Mouse (Mus musculus): ENCODE data around the gene Pde4c. TPM values are rescaled to one million over a fixed set of nuclear protein-coding genes. Genes with fewer than 3 reads are reported as not detected.

The Pde4c gene
- 0.02 TPM in 1 of 2 replicates, not detected in the other for polyA plus RNA-seq (2012)

DNA sequence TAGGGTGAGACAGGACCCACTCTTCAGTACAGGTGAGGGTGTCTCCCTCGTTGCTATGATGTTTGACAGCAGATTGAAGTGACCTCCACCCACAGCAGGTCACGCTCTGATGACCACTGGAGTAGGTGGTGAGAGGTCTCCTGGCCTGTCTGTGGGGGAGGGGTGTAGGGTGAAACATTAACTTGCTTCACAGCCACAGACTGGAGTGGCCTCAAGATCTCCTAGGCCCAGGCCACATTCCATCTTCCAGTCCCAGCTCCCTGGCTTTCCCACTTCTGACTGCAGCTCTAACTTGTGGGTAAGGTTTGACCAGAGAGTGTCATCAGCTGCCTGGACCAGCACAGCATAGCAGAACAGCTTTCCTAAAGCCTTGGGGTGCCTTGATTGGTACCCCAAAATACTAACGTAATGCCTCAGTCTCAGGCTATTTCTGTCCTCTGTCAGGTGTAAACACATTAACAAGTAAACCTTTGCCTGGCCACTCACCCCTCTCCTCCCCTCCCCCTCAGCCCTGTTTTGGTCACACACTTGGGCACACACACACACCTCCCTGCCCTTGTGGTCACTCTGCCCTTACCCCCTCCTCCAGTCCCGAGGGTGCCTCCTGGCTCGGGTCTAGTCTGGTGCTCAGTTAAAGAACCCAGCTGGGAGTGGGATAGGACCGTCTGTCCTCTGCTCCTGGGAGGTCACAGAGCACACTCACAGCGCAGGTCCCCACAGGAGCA is at the start of gene Pde4c:
TSS of gene Pde4c (plus strand) at position 235 of the 725 bp plus-strand sequence.
- peak within 1 kb of the TSS; percentile 34 for H3K4me3 ChIP-seq (replicated peaks)
- H3K4me1 ChIP-seq (ENCODE audit: control insufficient read depth), result peaks cover 2% of the 10 kb centered on the region
- no peaks in the 10 kb centered on the region for H3K9me3 ChIP-seq (ENCODE audit: control insufficient read depth, low read length)
- TF ChIP-seq TAL1 (IDR thresholded peaks at IDR 0.05; ENCODE audit: low read length) (no peak), GATA1 (IDR thresholded peaks at IDR 0.05; ENCODE audit: low read length) (no peak)
- H3K36me3 ChIP-seq (ENCODE audit: control insufficient read depth), result no peaks in the 10 kb centered on the region
- H3K27me3 ChIP-seq (ENCODE audit: control insufficient read depth), result peaks cover 27% of the 10 kb centered on the region

DNA sequence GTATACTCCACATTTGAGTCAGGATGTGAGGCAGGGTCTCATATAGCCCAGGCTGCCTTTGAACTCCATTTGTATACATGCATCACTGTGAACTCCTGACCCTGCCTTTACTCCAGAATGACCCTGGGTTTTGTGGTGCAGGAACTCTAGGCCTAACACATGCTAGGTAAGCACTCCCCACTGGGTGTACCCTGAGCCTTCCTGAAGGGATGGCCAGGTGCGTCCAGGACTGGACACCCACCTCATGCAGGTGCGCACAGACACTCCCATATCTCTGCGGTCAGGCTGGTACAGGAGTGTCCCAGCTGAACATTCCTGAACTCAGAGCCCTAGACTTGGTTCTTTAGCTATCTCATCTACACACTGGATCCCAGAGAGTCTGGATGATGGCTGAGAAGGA is 49.4 kb upstream of the Pde4c start:
- Histone ChIP-seq H3K36me3 (ENCODE audit: control insufficient read depth) (peaks cover 45% of the 10 kb centered on the region), H3K4me1 (ENCODE audit: control insufficient read depth) (peaks cover 70% of the 10 kb centered on the region)
- TF ChIP-seq GATA1 (IDR thresholded peaks at IDR 0.05; ENCODE audit: low read length), result no peak

DNA sequence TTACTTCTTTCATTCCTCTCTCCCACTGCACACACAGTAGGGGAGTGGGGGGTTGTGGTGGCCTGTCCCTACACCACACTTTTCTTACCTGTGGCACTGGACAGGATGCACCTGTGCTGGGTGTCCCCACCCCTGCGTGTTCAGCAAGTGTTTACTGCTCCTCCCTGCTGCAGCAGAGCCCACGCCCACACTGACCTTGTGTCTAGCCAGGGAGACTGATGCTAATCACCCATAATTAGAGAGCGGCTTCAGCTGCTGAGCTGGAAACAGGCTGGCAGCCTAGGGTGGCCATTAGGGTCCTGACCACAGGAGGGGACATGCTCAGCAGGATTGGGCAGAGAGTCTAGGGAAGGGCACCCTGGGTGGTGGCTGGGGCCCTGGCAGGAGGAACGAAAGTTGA is 48.8 kb upstream of the Pde4c start:
- H3K4me1 ChIP-seq (ENCODE audit: control insufficient read depth), result peaks cover 76% of the 10 kb centered on the region
- peaks cover 51% of the 10 kb centered on the region for H3K36me3 ChIP-seq (ENCODE audit: control insufficient read depth)
- peak overlapping the region; percentile 86 for H3K4me3 ChIP-seq (replicated peaks)
- H3K9me3 ChIP-seq (ENCODE audit: control insufficient read depth, low read length), result peaks cover 7% of the 10 kb centered on the region
- H3K27me3 ChIP-seq (ENCODE audit: control insufficient read depth), result no peaks in the 10 kb centered on the region
- no peak for TF ChIP-seq GATA1 (IDR thresholded peaks at IDR 0.05; ENCODE audit: low read length)
- TF ChIP-seq TAL1 (IDR thresholded peaks at IDR 0.05; ENCODE audit: low read length), result no peak

More for the DNA sequence above, 49.4 kb upstream of the Pde4c start:
- Histone ChIP-seq H3K27me3 (ENCODE audit: control insufficient read depth) (no peaks in the 10 kb centered on the region), H3K9me3 (ENCODE audit: control insufficient read depth, low read length) (peaks cover 7% of the 10 kb centered on the region), H3K4me3 (replicated peaks) (peak overlapping the region; percentile 86)

DNA sequence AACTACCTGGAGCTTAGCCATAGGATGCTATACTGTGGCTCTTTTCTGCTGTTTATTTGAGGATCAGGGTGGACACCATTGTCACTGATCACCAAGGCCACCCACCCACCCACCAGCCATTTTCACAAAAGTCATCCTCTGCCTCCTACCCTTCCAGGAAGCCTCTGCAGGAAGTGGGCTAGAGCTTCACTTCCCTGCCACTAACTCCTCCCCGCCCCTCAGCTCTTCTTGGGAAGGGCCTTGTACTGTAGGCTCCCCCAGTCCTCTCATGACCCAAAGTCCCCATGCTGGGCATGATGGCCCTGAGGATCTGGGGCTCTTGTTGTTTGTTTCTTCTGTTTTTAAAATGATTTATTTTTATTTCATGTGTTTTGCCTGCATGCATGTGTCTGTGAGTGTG is 48.2 kb upstream of the Pde4c start:
- Histone ChIP-seq H3K36me3 (ENCODE audit: control insufficient read depth) (peaks cover 57% of the 10 kb centered on the region), H3K9me3 (ENCODE audit: control insufficient read depth, low read length) (peaks cover 7% of the 10 kb centered on the region), H3K4me3 (replicated peaks) (no peak overlapping the region), H3K4me1 (ENCODE audit: control insufficient read depth) (peaks cover 82% of the 10 kb centered on the region), H3K27me3 (ENCODE audit: control insufficient read depth) (no peaks in the 10 kb centered on the region)
- TF ChIP-seq GATA1 (IDR thresholded peaks at IDR 0.05; ENCODE audit: low read length) (no peak), TAL1 (IDR thresholded peaks at IDR 0.05; ENCODE audit: low read length) (no peak)

DNA sequence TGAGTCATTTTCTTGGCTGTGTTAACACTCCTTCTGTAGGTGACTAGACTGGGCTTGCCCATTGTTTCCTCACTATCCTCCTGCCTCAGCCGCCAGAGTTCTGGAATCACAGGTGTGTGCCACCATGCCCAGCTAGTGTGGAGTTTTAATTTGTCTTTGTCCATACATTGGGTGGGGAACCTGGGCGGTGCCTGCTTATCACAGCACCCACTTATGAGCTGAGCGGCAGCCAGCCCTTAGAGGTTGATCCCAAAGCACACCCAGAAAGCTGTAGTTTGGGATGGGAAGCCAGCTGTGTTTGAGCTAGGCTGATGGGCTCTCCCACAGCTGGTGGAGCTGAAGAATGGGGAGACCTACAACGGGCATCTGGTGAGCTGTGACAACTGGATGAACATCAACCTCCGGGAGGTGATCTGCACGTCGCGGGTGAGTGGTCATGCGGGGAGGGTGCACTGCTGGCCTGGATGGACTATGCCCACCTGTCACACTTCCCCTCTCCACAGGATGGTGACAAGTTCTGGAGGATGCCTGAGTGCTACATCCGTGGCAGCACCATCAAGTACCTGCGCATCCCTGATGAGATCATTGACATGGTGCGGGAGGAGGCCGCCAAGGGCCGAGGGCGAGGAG is 46.0 kb upstream of the Pde4c start:
- TF ChIP-seq GATA1 (IDR thresholded peaks at IDR 0.05; ENCODE audit: low read length), result no peak
- no peak for TF ChIP-seq TAL1 (IDR thresholded peaks at IDR 0.05; ENCODE audit: low read length)
- Histone ChIP-seq H3K4me1 (ENCODE audit: control insufficient read depth) (peaks cover 89% of the 10 kb centered on the region), H3K4me3 (replicated peaks) (peak overlapping the region; percentile 28), H3K27me3 (ENCODE audit: control insufficient read depth) (no peaks in the 10 kb centered on the region; the same call in 1 of the 2 replicates), H3K9me3 (ENCODE audit: control insufficient read depth, low read length) (peaks cover 7% of the 10 kb centered on the region), H3K36me3 (ENCODE audit: control insufficient read depth) (peaks cover 60% of the 10 kb centered on the region)

DNA sequence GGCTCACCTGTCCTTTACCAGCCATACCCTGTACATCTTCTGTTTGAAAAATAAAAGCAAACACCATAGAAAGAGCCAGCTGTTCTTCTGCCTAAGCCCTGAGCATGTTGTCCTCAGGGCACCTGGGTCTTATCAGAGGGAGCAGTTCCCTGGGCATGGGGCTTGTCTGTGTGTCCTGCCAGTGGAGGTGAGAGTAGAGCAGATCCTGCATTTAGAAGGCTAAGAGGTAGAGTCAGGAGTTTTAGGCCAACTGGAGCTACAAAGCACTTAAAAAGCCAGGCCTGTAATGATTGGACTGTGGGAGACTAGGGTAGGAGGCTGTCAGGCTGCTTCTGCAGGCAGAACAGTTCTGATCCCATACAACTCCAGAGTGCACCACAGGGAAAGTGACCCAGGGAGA is 44.8 kb upstream of the Pde4c start:
- H3K4me1 ChIP-seq (ENCODE audit: control insufficient read depth), result peaks cover 85% of the 10 kb centered on the region
- TF ChIP-seq GATA1 (IDR thresholded peaks at IDR 0.05; ENCODE audit: low read length) (no peak), TAL1 (IDR thresholded peaks at IDR 0.05; ENCODE audit: low read length) (no peak)
- peaks cover 60% of the 10 kb centered on the region for H3K36me3 ChIP-seq (ENCODE audit: control insufficient read depth)
- H3K9me3 ChIP-seq (ENCODE audit: control insufficient read depth, low read length), result peaks cover 7% of the 10 kb centered on the region
- H3K4me3 ChIP-seq (replicated peaks), result no peak overlapping the region
- H3K27me3 ChIP-seq (ENCODE audit: control insufficient read depth), result peaks cover 3% of the 10 kb centered on the region; the same call in 1 of the 2 replicates

DNA sequence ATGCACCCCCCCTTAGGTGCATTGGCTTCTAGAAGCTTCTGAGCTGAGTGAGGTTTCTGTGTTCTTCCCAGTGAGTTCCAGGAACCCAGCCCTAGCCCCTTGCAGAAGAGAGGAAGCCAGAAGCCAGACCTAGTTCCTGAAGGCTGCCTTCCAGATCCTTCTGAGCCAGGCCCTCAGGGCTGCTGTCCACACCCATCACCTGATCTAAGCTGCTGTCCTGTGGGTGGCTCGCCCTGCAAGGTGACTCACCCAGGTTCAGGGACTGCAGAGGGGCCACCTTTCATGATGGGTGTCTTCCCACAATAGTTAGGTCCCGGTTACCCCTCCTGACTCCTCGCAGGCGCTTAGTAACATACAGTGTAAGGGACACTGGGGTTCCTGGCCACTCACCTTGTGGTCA is 44.1 kb upstream of the Pde4c start:
- Histone ChIP-seq H3K36me3 (ENCODE audit: control insufficient read depth) (peaks cover 57% of the 10 kb centered on the region), H3K27me3 (ENCODE audit: control insufficient read depth) (peaks cover 10% of the 10 kb centered on the region), H3K9me3 (ENCODE audit: control insufficient read depth, low read length) (peaks cover 7% of the 10 kb centered on the region), H3K4me1 (ENCODE audit: control insufficient read depth) (peaks cover 78% of the 10 kb centered on the region), H3K4me3 (replicated peaks) (no peak overlapping the region)
- TF ChIP-seq GATA1 (IDR thresholded peaks at IDR 0.05; ENCODE audit: low read length) (no peak), TAL1 (IDR thresholded peaks at IDR 0.05; ENCODE audit: low read length) (no peak)

DNA sequence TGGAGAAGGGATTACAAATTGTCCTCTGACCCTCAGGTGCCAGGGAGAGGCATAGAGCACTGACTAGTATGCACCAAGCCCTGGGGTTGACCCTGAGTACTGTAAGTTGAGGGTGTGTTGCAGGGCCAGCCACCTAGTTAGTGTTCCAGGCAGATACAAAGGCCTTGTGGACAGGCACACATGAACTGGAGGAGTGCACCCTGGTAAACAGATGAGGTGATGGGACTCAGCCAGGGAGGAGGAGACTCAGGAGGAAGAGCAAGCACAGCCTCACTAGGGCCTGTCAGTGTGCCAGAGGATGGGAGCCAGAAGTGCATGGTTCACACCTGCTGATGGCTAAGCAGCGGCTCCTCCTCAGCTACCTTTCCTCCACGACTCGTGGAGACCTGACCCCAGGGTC is 43.5 kb upstream of the Pde4c start:
- H3K4me1 ChIP-seq (ENCODE audit: control insufficient read depth), result peaks cover 72% of the 10 kb centered on the region
- H3K27me3 ChIP-seq (ENCODE audit: control insufficient read depth), result peaks cover 12% of the 10 kb centered on the region
- no peak overlapping the region for H3K4me3 ChIP-seq (replicated peaks)
- TF ChIP-seq GATA1 (IDR thresholded peaks at IDR 0.05; ENCODE audit: low read length) (no peak), TAL1 (IDR thresholded peaks at IDR 0.05; ENCODE audit: low read length) (no peak)
- H3K36me3 ChIP-seq (ENCODE audit: control insufficient read depth), result peaks cover 54% of the 10 kb centered on the region
- peaks cover 7% of the 10 kb centered on the region for H3K9me3 ChIP-seq (ENCODE audit: control insufficient read depth, low read length)

DNA sequence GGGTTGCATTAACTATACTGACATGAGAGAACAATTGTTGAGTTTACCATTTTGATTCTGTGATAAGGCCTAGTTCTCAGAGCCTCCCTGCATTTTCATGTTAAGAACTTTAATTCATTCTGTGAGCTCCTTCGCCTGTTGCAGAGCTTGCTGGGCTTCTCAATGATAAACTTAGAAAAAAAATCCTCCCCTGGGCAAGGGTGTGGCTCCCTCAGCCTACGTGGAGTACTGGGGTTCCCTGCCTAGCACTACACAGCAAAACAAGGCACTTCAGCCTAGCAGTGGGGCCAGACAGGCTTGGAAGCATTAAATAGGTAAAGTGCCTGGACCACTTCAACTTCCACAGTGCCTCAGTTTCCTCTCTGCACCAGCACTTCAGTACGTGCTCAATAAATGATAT is 42.1 kb upstream of the Pde4c start:
- TF ChIP-seq TAL1 (IDR thresholded peaks at IDR 0.05; ENCODE audit: low read length) (no peak), GATA1 (IDR thresholded peaks at IDR 0.05; ENCODE audit: low read length) (no peak)
- H3K4me1 ChIP-seq (ENCODE audit: control insufficient read depth), result peaks cover 62% of the 10 kb centered on the region
- peaks cover 15% of the 10 kb centered on the region for H3K27me3 ChIP-seq (ENCODE audit: control insufficient read depth)
- H3K4me3 ChIP-seq (replicated peaks), result no peak overlapping the region
- peaks cover 7% of the 10 kb centered on the region for H3K9me3 ChIP-seq (ENCODE audit: control insufficient read depth, low read length)
- H3K36me3 ChIP-seq (ENCODE audit: control insufficient read depth), result peaks cover 41% of the 10 kb centered on the region

All from erythroblast, embryonic 14.5 days (primary cell).